Mouse (Mus musculus) heart, postnatal 0 days (tissue): ENCODE results near the gene Elmo2.

Experiments
- CTCF ChIP-seq: IDR thresholded peaks from 2 replicates; pipeline ENCODE4 v1.5.1; 2016; ENCODE audit warnings: antibody characterized with exemption, control low read depth, low read depth
- EP300 ChIP-seq: IDR thresholded peaks from 2 replicates; pipeline ENCODE4 v1.6.1; 2016; ENCODE audit warnings: antibody characterized with exemption, low read depth

DNA sequence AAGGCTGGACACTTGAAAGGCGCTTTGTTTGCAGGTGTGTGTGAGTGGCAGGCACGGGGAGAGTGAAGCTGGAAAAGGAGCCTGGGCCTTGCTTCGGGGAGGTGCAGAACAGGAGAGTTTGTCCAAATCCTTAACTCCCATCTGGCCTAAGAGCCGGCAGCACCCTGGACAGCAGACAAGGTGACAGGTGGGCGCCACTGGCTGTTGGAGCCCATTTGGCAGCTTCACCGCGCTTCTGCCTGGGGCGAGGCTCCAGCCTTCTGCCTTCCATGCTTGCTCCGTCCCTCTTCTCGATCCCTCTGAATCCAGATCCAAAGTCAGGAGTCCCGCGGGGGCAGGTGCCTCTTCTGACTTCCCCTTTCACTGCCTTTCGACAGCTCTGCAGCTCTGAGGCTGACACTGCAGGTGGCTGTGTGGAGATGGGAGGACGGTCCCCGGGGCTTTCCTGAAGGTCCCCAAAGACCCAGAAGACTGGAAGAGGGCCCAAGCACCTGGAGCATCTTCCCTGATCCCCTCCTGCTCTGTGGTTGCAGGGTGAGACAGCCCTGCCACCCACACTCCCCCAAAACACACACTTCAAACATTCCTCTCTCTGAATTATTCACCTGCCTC lies 86.6 kb downstream of the Elmo2 start:
- TF ChIP-seq EP300 (no peak), CTCF (no peak)
